Mouse (Mus musculus) activated CD4-positive, CD25-positive, alpha-beta regulatory T cell, adult 4 months (primary cell): ENCODE results near the gene 2510002D24Rik. TPM values are rescaled to one million over a fixed set of nuclear protein-coding genes. Genes with fewer than 3 reads are reported as not detected.
"Not testable (repeated sequence)": the region's sequence is repeated elsewhere in the genome, so short reads cannot be mapped to it uniquely, and the experiment has no call there.

Source experiments
- ATAC-seq: one replicate; pipeline ENCODE4 v1.8.0; 2017
- polyA plus RNA-seq, 2 experiments: library from polyadenylated mRNA; unstranded; fragments of 100-300 nt; shearing (Covaris generic); gene quantifications; one replicate each; pipeline ENCODE4 v1.2.1; 2017

The 2510002D24Rik gene
- polyA plus RNA-seq, 2 experiments from 2014 or later, result 78.3 to 102 TPM

DNA sequence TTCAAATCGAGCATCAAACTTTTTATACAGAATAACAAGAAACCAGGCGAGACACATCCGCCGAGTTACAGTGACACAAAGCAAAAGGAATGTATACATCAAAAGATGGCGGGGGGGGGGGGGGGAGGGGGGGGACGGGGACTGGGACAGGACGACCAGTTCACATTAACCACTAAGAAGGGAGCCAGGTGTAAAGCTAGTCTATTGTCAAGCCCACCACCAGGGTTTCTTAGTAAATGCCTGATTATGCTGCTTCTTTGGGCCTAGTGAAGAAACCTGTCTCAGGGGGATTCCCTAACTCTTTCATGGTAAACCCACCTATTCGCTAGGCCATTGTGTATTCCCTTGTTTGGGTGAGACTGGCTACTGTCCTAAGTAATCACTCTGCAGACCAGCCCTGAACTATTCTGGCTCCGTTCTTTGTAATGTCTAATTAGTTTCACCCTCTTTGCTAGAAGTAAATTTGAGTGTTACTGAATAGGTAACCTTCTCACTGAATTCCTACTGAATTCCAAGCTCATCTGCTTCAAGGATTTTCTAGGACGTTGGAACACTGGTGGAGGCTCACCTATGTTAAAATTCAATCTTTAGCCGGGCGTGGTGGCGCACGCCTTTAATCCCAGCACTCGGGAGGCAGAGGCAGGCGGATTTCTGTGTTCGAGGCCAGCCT, 13.3 kb downstream of the 2510002D24Rik start:
- ATAC-seq, result not testable (repeated sequence)

DNA sequence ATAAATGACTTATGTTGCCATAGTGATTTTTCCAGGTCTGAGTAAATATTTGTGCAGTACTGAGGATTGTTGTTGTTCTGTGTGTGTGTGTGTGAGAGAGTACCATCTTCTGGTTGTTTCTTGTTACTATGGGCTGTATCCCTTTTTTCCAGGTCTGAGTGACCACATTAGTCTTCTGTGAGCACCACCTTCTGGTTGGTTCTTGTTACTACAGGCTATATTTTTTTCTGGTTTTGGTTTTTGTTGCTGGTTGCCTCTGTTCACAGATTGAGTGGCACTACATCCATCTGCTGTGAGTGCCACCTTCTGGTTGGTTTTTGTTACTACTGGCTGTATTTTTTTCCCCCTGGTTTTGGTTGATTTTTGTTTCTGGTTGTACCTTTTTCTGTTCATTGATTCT, 22.2 kb downstream of the 2510002D24Rik start:
- peak; percentile 54 for ATAC-seq

DNA sequence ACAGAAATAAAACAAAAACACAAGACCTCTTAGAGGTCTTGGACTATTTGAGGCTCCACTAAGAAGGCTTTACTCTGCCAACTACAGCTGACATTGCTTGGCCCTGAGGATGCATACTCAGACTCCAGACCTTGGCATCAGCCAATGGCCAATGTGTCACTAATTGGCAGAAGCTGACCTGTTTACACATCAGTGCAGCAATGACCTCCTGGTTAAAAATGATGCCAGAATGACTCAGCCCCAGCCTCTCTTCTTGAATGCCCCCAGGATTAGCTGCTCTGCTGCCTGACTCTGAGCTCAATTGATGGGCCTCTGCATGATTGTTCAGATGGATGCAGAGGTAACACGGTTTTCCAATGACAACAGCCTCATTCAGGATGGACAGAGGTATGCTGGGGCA, 23.8 kb downstream of the 2510002D24Rik start:
- no peak for ATAC-seq

DNA sequence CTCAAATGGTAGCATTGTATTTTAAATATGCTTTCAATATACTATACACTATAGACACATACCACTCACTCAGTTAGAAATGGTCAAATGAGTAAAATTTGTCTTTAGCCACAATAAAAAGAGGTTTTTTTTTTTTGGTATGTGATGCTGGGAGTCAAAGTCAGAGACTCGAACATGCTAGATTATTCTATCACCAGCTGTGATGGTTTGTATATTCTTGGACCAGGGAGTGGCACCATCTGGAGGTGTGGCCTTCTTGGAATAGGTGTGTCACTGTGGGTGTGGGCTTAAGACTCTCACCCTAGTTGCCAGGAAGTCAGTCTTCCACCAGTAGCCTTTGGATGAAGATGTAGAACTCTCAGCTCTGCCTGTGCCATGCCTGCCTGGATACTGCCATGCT, 34.1 kb downstream of the 2510002D24Rik start:
- ATAC-seq, result not testable (repeated sequence)

DNA sequence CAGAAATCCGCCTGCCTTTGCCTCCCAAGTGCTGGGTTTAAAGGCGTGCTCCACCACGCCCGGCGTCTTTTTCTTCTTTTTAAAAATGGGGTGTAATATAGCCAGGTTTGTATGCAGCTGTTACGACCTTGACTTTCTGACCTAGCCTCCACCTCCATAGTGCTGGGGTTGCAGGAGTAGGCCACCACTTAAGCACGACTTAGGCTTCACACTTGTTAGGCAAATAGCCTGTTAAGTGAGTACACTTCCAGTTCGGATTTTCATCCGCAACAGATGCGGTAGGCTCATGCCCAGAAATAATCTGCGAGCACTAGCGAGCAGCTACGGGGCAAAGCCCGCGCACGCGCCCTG, 39.7 kb downstream of the 2510002D24Rik start:
- peak; percentile 0 for ATAC-seq

DNA sequence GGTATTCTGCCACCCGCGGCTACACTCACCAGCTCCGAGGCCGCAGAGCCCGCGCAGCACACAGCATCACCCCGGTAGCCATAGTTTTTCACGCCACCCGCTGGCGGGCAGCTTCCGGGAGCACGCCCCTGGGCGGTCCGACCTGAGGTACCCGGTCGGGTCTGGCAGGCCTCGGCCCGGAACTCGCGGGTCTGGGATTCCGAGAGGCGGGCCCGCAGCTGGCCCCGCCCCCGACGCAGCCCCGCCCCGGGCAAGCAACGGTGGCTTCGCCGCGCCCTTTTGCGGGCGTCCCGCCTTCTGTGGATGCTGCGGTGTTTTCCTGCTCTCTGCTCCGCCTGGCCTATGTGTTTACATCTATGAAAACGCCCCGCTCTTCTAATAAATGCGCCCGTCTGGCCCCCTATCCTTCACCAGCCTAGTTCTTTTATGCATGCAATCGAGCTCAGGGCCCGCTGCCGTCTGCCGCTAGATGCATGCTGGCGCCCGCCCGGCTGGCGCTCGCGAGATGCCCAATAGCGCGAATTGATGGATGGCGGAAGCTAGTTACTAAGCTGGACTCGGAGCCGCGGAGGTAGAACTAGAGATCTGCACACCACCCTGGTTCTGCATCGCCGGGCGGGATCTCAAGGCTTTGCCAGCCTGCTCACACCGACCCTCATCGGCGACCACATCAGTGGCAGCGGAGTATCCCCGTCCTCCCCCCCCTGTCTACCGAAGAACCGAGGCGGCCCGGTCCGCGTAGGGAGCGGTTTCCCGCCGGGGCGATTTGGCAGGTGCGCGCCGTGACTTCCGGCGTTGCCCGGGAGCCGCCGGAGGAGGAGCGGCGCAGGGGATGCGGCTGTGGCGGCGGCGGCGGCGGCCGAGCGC, 40.3 kb downstream of the 2510002D24Rik start, which contains the start of the genes Mrpl40 and Hira:
Gene Mrpl40, minus strand, starts transcription at position 421 of the 867 bp plus-strand sequence.
Gene Hira, plus strand, starts transcription at position 596 of the 867 bp plus-strand sequence.
- peak; percentile 75 for ATAC-seq

DNA sequence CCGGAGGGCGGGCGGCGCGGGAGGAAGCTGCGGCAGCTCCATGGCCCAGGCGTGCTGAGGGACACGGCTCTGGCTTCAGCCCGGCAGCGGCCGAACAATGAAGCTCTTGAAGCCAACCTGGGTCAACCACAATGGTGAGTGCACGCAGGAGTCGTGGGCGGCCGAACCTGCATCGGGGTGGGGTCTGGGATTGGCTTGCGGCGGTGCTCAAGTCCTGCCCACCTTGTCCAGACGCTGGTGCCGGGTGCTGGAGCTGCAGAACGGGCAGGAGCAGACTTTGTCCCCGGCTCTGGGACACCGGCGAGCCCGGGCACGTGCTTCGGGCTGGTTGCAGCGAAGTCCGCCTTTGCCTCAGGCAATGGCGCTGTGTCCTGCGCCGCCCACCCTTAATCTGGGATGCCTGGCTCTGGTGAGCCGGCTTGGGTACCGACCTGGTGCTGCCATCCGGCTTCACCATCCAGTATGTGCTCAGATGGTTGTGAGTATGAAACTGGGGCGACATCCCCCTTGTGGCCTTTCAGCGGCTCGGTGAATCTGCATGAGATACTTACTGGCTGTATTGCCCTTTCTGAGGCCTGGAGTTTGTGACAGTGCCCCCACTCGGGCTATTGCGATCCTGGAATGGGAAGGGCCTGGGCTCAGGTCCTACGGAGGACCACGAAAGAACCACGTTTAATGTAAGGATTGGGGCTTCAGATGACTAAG, 41.2 kb downstream of the 2510002D24Rik start:
- ATAC-seq, result peak; percentile 29

DNA sequence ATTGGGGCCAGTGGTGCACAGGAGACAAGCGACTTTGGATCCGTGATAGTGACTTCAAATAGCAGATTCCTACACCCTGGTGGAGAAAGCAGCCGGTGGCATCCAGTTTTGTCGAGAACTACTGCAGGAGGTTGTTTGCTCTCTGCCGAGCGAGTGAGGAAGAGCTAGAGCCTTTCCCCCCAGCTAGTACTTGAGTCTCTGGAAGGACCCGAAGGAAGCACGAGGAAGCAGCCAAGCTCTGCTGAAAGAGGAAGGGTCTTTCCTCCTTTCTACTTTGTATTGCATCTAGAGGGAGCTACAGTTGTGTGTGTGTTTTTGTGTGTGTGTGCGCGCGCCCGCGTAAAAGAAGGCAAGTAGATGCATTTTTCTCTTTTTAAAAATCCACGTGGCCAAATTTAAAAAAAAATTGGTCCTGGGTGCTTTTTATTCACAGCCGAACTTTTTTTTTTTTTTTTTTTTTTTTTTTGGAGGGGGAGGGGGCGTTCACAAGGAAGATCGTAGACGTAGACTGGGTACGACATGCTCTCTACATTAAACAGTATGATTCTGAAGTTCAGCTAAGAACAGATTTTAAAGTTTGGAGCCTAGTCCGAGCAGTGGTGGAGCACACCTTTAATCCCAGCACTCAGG, 41.8 kb downstream of the 2510002D24Rik start:
- ATAC-seq, result peak; percentile 5

DNA sequence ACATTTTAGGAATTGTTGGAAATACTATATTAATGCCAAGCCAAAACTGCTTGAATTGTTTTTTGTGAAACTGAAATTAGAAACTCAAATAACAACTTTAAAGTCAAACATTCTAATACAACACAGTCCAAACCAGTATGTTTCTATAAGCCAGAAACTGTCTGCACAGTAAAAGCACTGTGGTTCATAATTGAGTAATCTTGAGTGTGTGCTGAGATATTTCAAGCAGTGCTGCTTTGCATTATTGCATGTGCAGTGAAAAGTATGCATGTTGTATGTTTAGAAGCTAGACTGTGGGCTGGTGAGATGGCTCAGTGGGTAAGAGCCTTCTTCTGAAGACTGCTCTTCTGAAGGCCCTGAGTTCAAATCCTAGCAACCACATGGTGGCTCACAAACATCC, 47.7 kb downstream of the 2510002D24Rik start:
- no peak for ATAC-seq

Other genes with a start within 250 kb of the 2510002D24Rik start
- not detected for gene Tbx1, start 245.9 kb upstream of the 2510002D24Rik start, polyA plus RNA-seq
- not detected for gene Gp1bb, start 214.2 kb upstream of the 2510002D24Rik start, polyA plus RNA-seq
- gene Gm49601, start 210.2 kb upstream of the 2510002D24Rik start, polyA plus RNA-seq, result not detected
- gene Sept5, start 206.6 kb upstream of the 2510002D24Rik start, polyA plus RNA-seq, result under 1 TPM; 0.28 to 0.51 TPM
- gene Cldn5, start 59.7 kb upstream of the 2510002D24Rik start, polyA plus RNA-seq, result not detected
- 100 to 1,000 TPM; 126 to 139 TPM for gene Ufd1, start 24.8 kb upstream of the 2510002D24Rik start, polyA plus RNA-seq
- gene Cdc45, start 24.6 kb upstream of the 2510002D24Rik start, polyA plus RNA-seq, result 10 to 100 TPM; 12.2 to 15.1 TPM
- not detected for gene Gm28539, start within 50 bp of the 2510002D24Rik start, polyA plus RNA-seq
- 10 to 100 TPM; 87.6 to 94.5 TPM for gene Mrpl40, start 40.3 kb downstream of the 2510002D24Rik start, polyA plus RNA-seq
- gene Hira, start 40.5 kb downstream of the 2510002D24Rik start, polyA plus RNA-seq, result 10 to 100 TPM in 1 of 2 experiments, 1 to 10 TPM in 1; 9.0 to 10.4 TPM